Mouse (Mus musculus): Measurements from ENCODE around the gene Pank4. TPM values are rescaled to one million over a fixed set of nuclear protein-coding genes. Genes with fewer than 3 reads are reported as not detected.

Gene Pank4
- polyA plus RNA-seq, 1 experiment from 2014 or later, result 56.5 TPM

GRCm38 (mm10) chr4:154963190-154963836 is 610 bp upstream of the Pank4 start:
- H3K27ac ChIP-seq, result no peak overlapping the region
- 23% methylated on average over 11 of the region's 11 CpGs for WGBS
- H3K4me1 ChIP-seq, result peaks cover 67% of the 10 kb centered on the region
- peaks cover 55% of the 10 kb centered on the region for H3K27me3 ChIP-seq (ENCODE audit: low read depth, poor library complexity, severe bottlenecking)
- peaks cover 24% of the 10 kb centered on the region for H3K36me3 ChIP-seq
- peak overlapping the region; percentile 95 for H3K4me3 ChIP-seq
- no peaks in the 10 kb centered on the region for H3K9me3 ChIP-seq (replicated peaks)
- DNase-seq (ENCODE audit: low spot score), result no peak

- Histone ChIP-seq H3K27me3 (ENCODE audit: low read depth, poor library complexity, severe bottlenecking) (peaks cover 41% of the 10 kb centered on the region), H3K4me1 (peaks cover 58% of the 10 kb centered on the region), H3K4me3 (peak overlapping the region; percentile 95), H3K36me3 (peaks cover 36% of the 10 kb centered on the region), H3K9me3 (replicated peaks) (no peaks in the 10 kb centered on the region), H3K27ac (peak overlapping the region; percentile 98)
- WGBS, result 3% methylated on average over 36 of the region's 36 CpGs
- no peak for DNase-seq (ENCODE audit: low spot score)
Observed at GRCm38 (mm10) chr4:154964581-154965235, 785 bp downstream of the Pank4 start.

DNA sequence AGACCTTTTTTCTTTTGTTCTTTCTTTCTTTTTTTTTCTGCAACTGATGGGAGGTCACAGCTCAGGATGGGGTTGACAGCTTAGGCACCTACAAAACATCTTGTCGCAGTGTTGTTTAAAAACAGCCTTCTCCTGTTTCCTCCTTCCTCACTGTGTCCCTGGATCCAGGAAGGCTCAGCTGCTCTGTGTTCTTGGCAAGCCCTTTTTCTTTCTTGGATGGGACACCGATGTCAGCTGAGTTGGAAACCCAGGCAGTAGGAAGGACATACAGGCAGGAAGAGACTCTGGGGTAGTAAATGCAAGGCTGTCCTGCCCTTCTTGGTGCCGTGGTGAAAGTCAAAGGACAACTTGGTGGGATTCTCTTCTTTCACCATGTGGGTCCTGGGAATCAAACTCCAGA is 1.9 kb downstream of the Pank4 start:
- Histone ChIP-seq H3K9me3 (replicated peaks) (no peaks in the 10 kb centered on the region), H3K4me1 (peaks cover 46% of the 10 kb centered on the region), H3K27me3 (ENCODE audit: low read depth, poor library complexity, severe bottlenecking) (peaks cover 30% of the 10 kb centered on the region), H3K27ac (no peak overlapping the region), H3K36me3 (peaks cover 48% of the 10 kb centered on the region), H3K4me3 (peak overlapping the region; percentile 95; the same call in 1 of the 2 replicates)
- DNase-seq (ENCODE audit: low spot score), result no peak
- WGBS, result 88% methylated on average over 3 of the region's 3 CpGs

- no peak overlapping the region for H3K27ac ChIP-seq
- H3K27me3 ChIP-seq (ENCODE audit: low read depth, poor library complexity, severe bottlenecking), result peaks cover 17% of the 10 kb centered on the region
- H3K36me3 ChIP-seq, result peaks cover 61% of the 10 kb centered on the region
- H3K4me3 ChIP-seq, result no peak overlapping the region
- WGBS, result 61% methylated on average over 5 of the region's 5 CpGs
- DNase-seq (ENCODE audit: low spot score), result no peak
- peaks cover 33% of the 10 kb centered on the region for H3K4me1 ChIP-seq
- no peaks in the 10 kb centered on the region for H3K9me3 ChIP-seq (replicated peaks)
Observed at GRCm38 (mm10) chr4:154967173-154967572, 3.2 kb downstream of the Pank4 start.

DNA sequence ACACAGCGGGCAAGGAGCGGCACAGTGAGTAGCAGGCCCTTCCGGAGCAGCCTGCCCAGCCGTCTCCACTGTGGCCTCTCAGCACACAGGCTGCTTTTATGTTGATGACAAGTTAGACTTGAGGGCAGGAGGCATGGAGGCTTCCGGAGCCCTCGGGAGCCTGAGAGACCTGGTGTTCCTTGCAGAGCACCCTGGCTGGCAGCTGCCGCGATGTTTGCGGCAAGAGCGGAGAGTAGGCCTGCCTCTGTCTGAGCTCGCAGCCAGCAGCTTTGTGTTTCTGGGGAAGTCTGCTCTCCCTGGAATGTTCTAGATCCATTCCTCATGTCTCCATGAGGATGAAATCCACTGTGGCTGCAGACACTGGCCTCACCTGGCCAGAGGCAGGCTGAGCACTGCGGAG is 8.6 kb downstream of the Pank4 start:
- Histone ChIP-seq H3K27ac (no peak overlapping the region), H3K27me3 (ENCODE audit: low read depth, poor library complexity, severe bottlenecking) (no peaks in the 10 kb centered on the region), H3K4me3 (no peak overlapping the region), H3K36me3 (peaks cover 98% of the 10 kb centered on the region), H3K9me3 (replicated peaks) (no peaks in the 10 kb centered on the region), H3K4me1 (no peaks in the 10 kb centered on the region)
- 98% methylated on average over 12 of the region's 12 CpGs for WGBS
- no peak for DNase-seq (ENCODE audit: low spot score)

GRCm38 (mm10) chr4:154974163-154974611 is 10.3 kb downstream of the Pank4 start:
- H3K36me3 ChIP-seq, result peaks cover 100% of the 10 kb centered on the region
- H3K27ac ChIP-seq, result no peak overlapping the region
- H3K4me1 ChIP-seq, result no peaks in the 10 kb centered on the region
- no peak for DNase-seq (ENCODE audit: low spot score)
- no peaks in the 10 kb centered on the region for H3K9me3 ChIP-seq (replicated peaks)
- H3K4me3 ChIP-seq, result no peak overlapping the region
- H3K27me3 ChIP-seq (ENCODE audit: low read depth, poor library complexity, severe bottlenecking), result no peaks in the 10 kb centered on the region
- WGBS, result 92% methylated on average over 11 of the region's 11 CpGs

DNA sequence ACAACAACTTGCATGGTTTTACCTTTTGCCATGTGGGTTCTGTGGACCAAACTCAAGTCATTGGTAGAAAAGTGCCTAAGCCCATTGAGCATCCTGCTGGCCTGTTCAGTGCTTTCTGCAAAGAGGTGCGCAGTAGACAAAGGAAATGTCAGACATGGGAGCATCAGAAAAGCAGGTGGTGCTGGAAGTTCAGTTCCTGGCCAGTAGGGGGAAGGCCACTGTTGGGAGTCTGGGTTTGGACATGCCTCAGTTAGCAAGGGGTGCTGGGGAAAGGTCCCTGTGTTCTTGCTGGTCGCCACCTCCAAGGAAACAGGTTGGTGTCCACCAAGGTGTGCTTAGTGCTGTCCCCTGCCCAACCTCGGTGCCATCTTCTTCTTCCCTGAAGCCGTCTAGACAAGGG is 16.2 kb downstream of the Pank4 start:
- no peak overlapping the region for H3K27ac ChIP-seq
- peaks cover 75% of the 10 kb centered on the region for H3K36me3 ChIP-seq
- WGBS, result 96% methylated on average over 4 of the region's 4 CpGs
- H3K9me3 ChIP-seq (replicated peaks), result no peaks in the 10 kb centered on the region
- peaks cover 23% of the 10 kb centered on the region for H3K27me3 ChIP-seq (ENCODE audit: low read depth, poor library complexity, severe bottlenecking)
- H3K4me1 ChIP-seq, result peaks cover 26% of the 10 kb centered on the region
- DNase-seq (ENCODE audit: low spot score), result no peak
- no peak overlapping the region for H3K4me3 ChIP-seq

DNA sequence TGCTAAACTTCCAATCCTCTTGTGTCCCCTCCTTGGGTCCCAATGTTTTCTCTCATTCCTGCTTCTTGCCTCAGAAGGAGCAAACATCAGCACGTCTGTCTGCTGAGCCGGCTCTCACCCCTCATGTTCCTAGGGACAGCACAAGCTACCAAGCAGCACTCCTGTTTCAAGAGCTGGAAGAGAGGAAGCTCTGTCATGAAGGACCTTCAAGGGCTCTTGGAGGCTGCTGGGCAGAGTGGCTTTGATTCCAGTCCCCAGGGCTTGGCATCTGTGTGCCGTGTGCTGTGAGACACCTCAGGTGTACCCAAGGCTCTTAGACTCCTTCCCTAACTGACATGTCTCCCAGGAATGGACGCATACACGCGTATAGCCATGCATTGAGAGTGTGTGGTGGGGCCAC is 17.2 kb downstream of the Pank4 start:
- Histone ChIP-seq H3K27me3 (ENCODE audit: low read depth, poor library complexity, severe bottlenecking) (peaks cover 23% of the 10 kb centered on the region), H3K27ac (no peak overlapping the region), H3K4me3 (no peak overlapping the region), H3K4me1 (peaks cover 36% of the 10 kb centered on the region), H3K36me3 (peaks cover 66% of the 10 kb centered on the region), H3K9me3 (replicated peaks) (no peaks in the 10 kb centered on the region)
- DNase-seq (ENCODE audit: low spot score), result no peak
- WGBS, result 80% methylated on average over 6 of the region's 6 CpGs

GRCm38 (mm10) chr4:154981530-154981929 is 17.6 kb downstream of the Pank4 start:
- H3K27ac ChIP-seq, result no peak overlapping the region
- H3K4me1 ChIP-seq, result peaks cover 40% of the 10 kb centered on the region
- no peaks in the 10 kb centered on the region for H3K9me3 ChIP-seq (replicated peaks)
- H3K36me3 ChIP-seq, result peaks cover 61% of the 10 kb centered on the region
- H3K4me3 ChIP-seq, result no peak overlapping the region
- 64% methylated on average over 7 of the region's 7 CpGs for WGBS
- H3K27me3 ChIP-seq (ENCODE audit: low read depth, poor library complexity, severe bottlenecking), result peaks cover 26% of the 10 kb centered on the region
- DNase-seq (ENCODE audit: low spot score), result peak; percentile 73

DNA sequence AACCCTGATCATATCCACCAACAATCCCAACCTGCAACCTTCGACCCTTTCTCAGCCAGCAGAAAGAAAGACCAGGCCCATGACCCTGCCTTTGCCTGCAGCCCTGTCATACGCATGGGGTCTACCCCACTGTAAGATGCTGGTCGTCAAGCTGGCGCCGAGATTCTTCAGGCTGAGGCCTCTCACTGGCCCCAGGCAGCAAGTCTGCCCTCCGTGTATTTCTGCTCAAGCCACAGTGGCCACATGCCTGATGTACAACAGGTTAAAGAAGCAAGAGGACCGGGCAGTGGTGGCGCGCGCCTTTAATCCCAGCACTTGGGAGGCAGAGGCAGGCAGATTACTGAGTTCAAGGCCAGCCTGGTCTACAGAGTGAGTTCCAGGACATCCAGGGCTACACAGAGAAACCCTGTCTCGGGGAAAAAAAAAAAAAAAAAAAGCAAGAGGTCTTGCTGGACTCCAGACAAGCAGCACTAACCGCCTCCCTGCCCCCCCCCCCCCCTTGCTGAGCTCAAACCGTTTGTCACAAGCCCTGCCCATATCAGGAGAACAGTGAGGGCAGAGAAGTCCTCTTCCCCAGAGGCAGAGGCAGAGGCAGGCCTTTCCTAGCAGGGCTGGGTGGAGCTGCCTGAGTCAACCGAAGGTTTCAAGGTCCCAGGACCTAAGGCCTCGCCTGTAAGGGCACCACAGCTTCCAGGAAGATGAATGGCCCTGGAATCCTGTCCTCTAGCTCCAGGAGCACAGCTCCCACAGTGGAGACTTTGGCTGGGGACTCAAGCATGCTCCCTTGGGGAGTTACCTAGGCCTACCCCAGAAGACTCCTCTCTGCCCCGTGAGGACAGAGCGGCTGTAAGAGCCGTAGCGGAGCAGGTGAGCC is 18.6 kb downstream of the Pank4 start:
- H3K27ac ChIP-seq, result peak overlapping the region; percentile 38; the same call in 1 of the 2 replicates

GRCm38 (mm10) chr4:154983767-154984166 is 19.8 kb downstream of the Pank4 start:
- H3K4me1 ChIP-seq, result peaks cover 46% of the 10 kb centered on the region
- DNase-seq (ENCODE audit: low spot score), result peak; percentile 44
- peaks cover 39% of the 10 kb centered on the region for H3K36me3 ChIP-seq
- H3K27ac ChIP-seq, result peak overlapping the region; percentile 32; the same call in 1 of the 2 replicates
- 22% methylated on average over 24 of the region's 24 CpGs for WGBS
- H3K9me3 ChIP-seq (replicated peaks), result no peaks in the 10 kb centered on the region
- H3K4me3 ChIP-seq, result peak overlapping the region; percentile 16; the same call in 1 of the 2 replicates
- H3K27me3 ChIP-seq (ENCODE audit: low read depth, poor library complexity, severe bottlenecking), result peaks cover 26% of the 10 kb centered on the region

More for the DNA sequence above, 18.6 kb downstream of the Pank4 start:
- Histone ChIP-seq H3K27me3 (ENCODE audit: low read depth, poor library complexity, severe bottlenecking) (peaks cover 26% of the 10 kb centered on the region), H3K9me3 (replicated peaks) (no peaks in the 10 kb centered on the region), H3K36me3 (peaks cover 52% of the 10 kb centered on the region), H3K4me3 (no peak overlapping the region), H3K4me1 (peaks cover 46% of the 10 kb centered on the region)
- WGBS, result 79% methylated on average over 19 of the region's 19 CpGs
- no peak for DNase-seq (ENCODE audit: low spot score)

DNA sequence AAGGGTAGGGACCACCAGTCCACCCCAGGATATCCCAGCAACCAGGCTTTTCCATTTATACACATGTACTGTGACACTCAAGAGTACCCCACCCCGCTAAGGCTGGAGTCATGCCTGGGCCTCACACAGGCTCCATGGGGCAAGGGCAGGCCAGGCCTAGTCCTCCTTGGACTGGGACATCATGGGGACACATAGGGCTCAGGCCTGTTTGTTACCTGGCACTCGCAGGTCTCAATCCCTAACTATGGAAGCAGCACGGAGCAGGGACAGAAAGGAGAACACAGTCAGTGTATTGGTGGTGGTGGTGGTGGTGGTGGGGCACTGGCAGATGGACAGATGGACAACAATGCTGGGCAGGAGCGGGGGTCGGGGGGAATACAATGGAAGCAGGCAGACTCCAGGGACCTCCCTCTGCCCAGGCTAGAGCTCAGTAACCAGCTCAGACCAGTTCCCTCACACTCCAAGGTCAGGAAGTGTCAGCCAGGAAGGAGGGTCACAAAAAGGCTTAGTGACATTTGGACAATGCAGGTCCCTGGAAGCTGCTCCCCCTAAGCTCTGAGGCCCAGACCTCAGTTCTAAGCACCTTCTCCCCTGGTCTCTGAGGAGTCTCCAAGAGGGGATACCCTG is 21.3 kb downstream of the Pank4 start:
- no peak for DNase-seq (ENCODE audit: low spot score)
- Histone ChIP-seq H3K27ac (peak overlapping the region; percentile 76), H3K27me3 (ENCODE audit: low read depth, poor library complexity, severe bottlenecking) (peaks cover 26% of the 10 kb centered on the region), H3K9me3 (replicated peaks) (no peaks in the 10 kb centered on the region), H3K4me3 (no peak overlapping the region), H3K4me1 (peaks cover 46% of the 10 kb centered on the region), H3K36me3 (peaks cover 24% of the 10 kb centered on the region)
- 86% methylated on average over 5 of the region's 5 CpGs for whole genome bisulfite sequencing

Measured in limb, embryonic 10.5 days (tissue).